8 mouse cellular contexts compared by ENCODE assay signal in genomic region chr9:78190651-78191634, GRCm38 (mm10). TPM values are rescaled to one million over a fixed set of nuclear protein-coding genes. Genes with fewer than 3 reads are reported as not detected.
A peak's percentile ranks its signal among the peaks of the same experiment; 100 is the strongest.
DNase-seq lines count a peak whose midpoint lies in the region; ATAC-seq and TF ChIP-seq lines count a peak whose summit lies in the region.

No protein-coding gene starts in this region.

- WGBS in heart, embryonic 13.5 days: 3% methylated on average over 19 of the region's 19 CpGs
- WGBS in hindbrain, embryonic 15.5 days: 2% methylated on average over 19 of the region's 19 CpGs
- WGBS in midbrain, embryonic 16.5 days: under 1% methylated on average over 19 of the region's 19 CpGs

- peak overlapping the region; percentile 85 for H3K4me2 ChIP-seq in heart, embryonic 13.5 days
- peak overlapping the region; percentile 63 for H3K4me2 ChIP-seq in hindbrain, embryonic 15.5 days
- H3K4me2 ChIP-seq in midbrain, embryonic 16.5 days (ENCODE audit: low read length): peak overlapping the region; percentile 77

- no peaks in the 10 kb centered on the region for H3K9me3 ChIP-seq in heart, embryonic 13.5 days
- no peaks in the 10 kb centered on the region for H3K9me3 ChIP-seq in hindbrain, embryonic 15.5 days
- no peaks in the 10 kb centered on the region for H3K9me3 ChIP-seq in midbrain, embryonic 16.5 days (replicated peaks; ENCODE audit: control insufficient read depth, low read length, poor library complexity, severe bottlenecking)

- H3K9ac ChIP-seq in heart, embryonic 13.5 days: peak overlapping the region; percentile 77
- 0 out of 2 replicates have a peak overlapping the region, but pooled peaks have one; percentile 18 for H3K9ac ChIP-seq in hindbrain, embryonic 15.5 days
- H3K9ac ChIP-seq in midbrain, embryonic 16.5 days (ENCODE audit: low read depth, low read length): no peak overlapping the region

- H3K4me1 ChIP-seq in heart, embryonic 13.5 days: peaks cover 36% of the 10 kb centered on the region
- peaks cover 19% of the 10 kb centered on the region for H3K4me1 ChIP-seq in hindbrain, embryonic 15.5 days (replicated peaks)
- peaks cover 11% of the 10 kb centered on the region for H3K4me1 ChIP-seq in midbrain, embryonic 16.5 days (ENCODE audit: control insufficient read depth, insufficient read depth, low read length)

- no peak for TF ChIP-seq POLR2A in brain, embryonic 14.5 days (IDR thresholded peaks at IDR 0.05; ENCODE audit: borderline replicate concordance, extremely low read depth, insufficient read depth, insufficient read length, poor library complexity, severe bottlenecking)

- TF ChIP-seq CTCF in brain, embryonic 14.5 days (IDR thresholded peaks at IDR 0.05; ENCODE audit: borderline replicate concordance, extremely low read depth, insufficient read depth, insufficient read length): no peak

- no peaks in the 10 kb centered on the region for H3K36me3 ChIP-seq in heart, embryonic 13.5 days
- no peaks in the 10 kb centered on the region for H3K36me3 ChIP-seq in hindbrain, embryonic 15.5 days
- H3K36me3 ChIP-seq in midbrain, embryonic 16.5 days (ENCODE audit: control insufficient read depth, insufficient read depth, low read length): no peaks in the 10 kb centered on the region

- DNase-seq in heart, postnatal 14 days: no peak
- DNase-seq in brain, embryonic 14.5 days (ENCODE audit: low read depth): peak; percentile 55
- DNase-seq in right cerebral cortex, postnatal 25 days: no peak
- DNase-seq in lung, postnatal 4 days: no peak
- DNase-seq in lung, postnatal 10 days: no peak

- intact Hi-C loops in heart, postnatal 14 days (cut with DNase I): loop anchor here (5.0 kb wide), 1 partner anchor 79 kb away; no protein-coding TSS in a partner anchor

- no peak overlapping the region for H3K27ac ChIP-seq in heart, embryonic 13.5 days (replicated peaks)
- no peak overlapping the region for H3K27ac ChIP-seq in hindbrain, embryonic 15.5 days (replicated peaks)
- no peak overlapping the region for H3K27ac ChIP-seq in midbrain, embryonic 16.5 days (ENCODE audit: low read length)

- peak overlapping the region; percentile 57 for H3K4me3 ChIP-seq in heart, embryonic 13.5 days
- H3K4me3 ChIP-seq in hindbrain, embryonic 15.5 days: peak overlapping the region; percentile 38
- H3K4me3 ChIP-seq in midbrain, embryonic 16.5 days (ENCODE audit: low read depth, low read length): peak overlapping the region; percentile 40

- no peak for ATAC-seq in heart, embryonic 13.5 days (ENCODE audit: extremely low read depth, insufficient number of reproducible peaks, low FRiP score, low TSS enrichment)
- ATAC-seq in hindbrain, embryonic 15.5 days (ENCODE audit: low FRiP score, low read depth): peak; percentile 43; the same call in 1 of the 2 replicates
- peak; percentile 63 for ATAC-seq in midbrain, embryonic 16.5 days

- no peaks in the 10 kb centered on the region for H3K27me3 ChIP-seq in heart, embryonic 13.5 days (replicated peaks)
- H3K27me3 ChIP-seq in hindbrain, embryonic 15.5 days: 0 out of 2 replicates have a peak, but pooled peaks cover 10% of the 10 kb centered on the region
- peaks cover 3% of the 10 kb centered on the region; the same call in 1 of the 2 replicates for H3K27me3 ChIP-seq in midbrain, embryonic 16.5 days (ENCODE audit: control insufficient read depth, insufficient read depth, low read depth, low read length)

RNA-seq across cellular contexts. Expression of gene Gsta4, which starts 8.4 kb away (rescaled TPM):
- 62.7 and 72.4 TPM in 2 replicates for polyA plus RNA-seq in heart, embryonic 13.5 days (2015; fragmentation: Nextera tagmentation; extraction: Ambion mirVana)
- 10 to 100 TPM; 60.1 to 70.6 TPM for total RNA-seq in heart, postnatal 14 days (2021)
- 10.6 and 14.7 TPM in 2 replicates for polyA plus RNA-seq in brain, embryonic 14.5 days (2012; rRNA removed)
- polyA plus RNA-seq in hindbrain, embryonic 15.5 days (2015; fragmentation: Nextera tagmentation; extraction: Ambion mirVana): 28.5 and 30.1 TPM in 2 replicates
- 14.3 and 18.5 TPM in 2 replicates for polyA plus RNA-seq in midbrain, embryonic 16.5 days (2015; fragmentation: Nextera tagmentation; extraction: Ambion mirVana)

RNA-seq across cellular contexts. Expression of gene Gsta1, which starts 39.5 kb away (rescaled TPM):
- polyA plus RNA-seq in heart, embryonic 13.5 days (2015; fragmentation: Nextera tagmentation; extraction: Ambion mirVana): not detected in 2 replicates
- total RNA-seq in heart, postnatal 14 days (2021): under 1 TPM in 1 of 2 experiments, not detected in 1; 0.55 TPM
- 0.19 TPM in 1 of 2 replicates, not detected in the other for polyA plus RNA-seq in brain, embryonic 14.5 days (2012; rRNA removed)
- polyA plus RNA-seq in hindbrain, embryonic 15.5 days (2015; fragmentation: Nextera tagmentation; extraction: Ambion mirVana): not detected in 2 replicates
- not detected in 2 replicates for polyA plus RNA-seq in midbrain, embryonic 16.5 days (2015; fragmentation: Nextera tagmentation; extraction: Ambion mirVana)
